Mouse (Mus musculus): ENCODE results near the gene Gde1. TPM values are rescaled to one million over a fixed set of nuclear protein-coding genes. Genes with fewer than 3 reads are reported as not detected.

Gde1 gene
- polyA plus RNA-seq, 1 experiment from 2014 or later: 118 TPM

DNA sequence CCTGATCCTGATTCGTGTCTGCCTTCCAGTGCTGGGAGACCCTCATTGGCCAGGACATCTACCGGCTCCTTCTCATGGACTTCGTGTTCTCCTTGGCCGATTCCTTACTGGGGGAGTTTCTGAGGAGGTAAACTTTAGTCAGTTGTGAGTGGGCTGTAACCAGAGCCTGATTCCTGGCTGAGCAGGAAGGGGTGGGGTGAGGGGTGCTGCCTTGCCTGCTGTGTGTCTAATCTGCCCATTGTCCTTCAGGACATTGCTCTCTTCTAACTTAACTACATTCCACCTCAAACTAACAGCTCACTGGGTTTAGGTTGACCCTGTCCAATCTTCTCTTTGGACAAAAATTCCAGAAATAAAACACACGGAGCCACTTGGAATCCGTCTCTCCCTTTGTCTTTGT, 48.8 kb downstream of the Gde1 start:
- DNase-seq (ENCODE audit: low spot score): no peak
- 31% methylated on average over 6 of the region's 6 CpGs for WGBS
- H3K27me3 ChIP-seq (ENCODE audit: control insufficient read depth, insufficient read depth, low read length): no peaks in the 10 kb centered on the region
- no peaks in the 10 kb centered on the region for H3K36me3 ChIP-seq (ENCODE audit: control insufficient read depth, insufficient read depth, low read length)
- H3K4me1 ChIP-seq (replicated peaks; ENCODE audit: control insufficient read depth, insufficient read depth, low read length): no peaks in the 10 kb centered on the region
- H3K9me3 ChIP-seq (ENCODE audit: control insufficient read depth, low read length): no peaks in the 10 kb centered on the region
- no peak overlapping the region for H3K4me2 ChIP-seq (replicated peaks; ENCODE audit: low read depth, low read length)
- ATAC-seq (ENCODE audit: low FRiP score): no peak
- no peak overlapping the region for H3K4me3 ChIP-seq (ENCODE audit: low read depth, low read length)
- no peak overlapping the region for H3K27ac ChIP-seq (ENCODE audit: low read depth, low read length)
- no peak overlapping the region for H3K9ac ChIP-seq (ENCODE audit: low read depth, low read length)

DNA sequence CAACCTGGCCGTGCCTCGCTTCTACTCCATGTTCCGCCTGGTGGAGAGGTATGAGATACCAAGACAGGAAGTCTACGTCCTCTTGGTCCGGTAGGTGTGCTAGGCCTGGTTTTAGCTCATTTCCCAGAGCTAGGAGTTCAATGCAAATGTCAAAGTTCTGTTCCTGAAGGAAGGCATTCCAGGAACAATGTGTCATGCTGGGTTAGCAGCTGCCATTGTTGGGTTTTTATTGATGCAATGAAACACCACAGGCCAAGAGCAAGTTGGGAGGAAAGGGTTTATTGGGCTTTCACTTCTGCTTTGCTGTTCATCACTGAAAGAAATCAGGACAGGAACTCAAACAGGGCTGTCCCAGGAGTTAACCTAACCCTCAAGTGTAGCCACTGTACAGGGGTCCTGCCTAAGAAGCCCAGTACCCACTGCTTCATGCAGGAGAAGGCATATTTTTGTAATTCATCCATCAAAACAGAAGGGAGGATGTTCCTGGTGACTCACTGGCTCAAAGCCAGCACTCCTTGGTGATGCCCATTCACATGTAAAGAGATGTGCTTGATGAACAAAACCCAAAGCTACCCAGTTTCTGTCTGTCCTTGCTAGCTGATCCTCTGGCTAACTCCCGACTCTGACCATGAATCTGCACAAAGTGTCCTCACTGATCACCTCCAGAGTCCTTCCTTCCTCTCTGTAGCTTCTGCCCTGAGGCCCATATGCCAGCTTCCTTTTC, 52.8 kb downstream of the Gde1 start:
- Histone ChIP-seq H3K9me3 (ENCODE audit: control insufficient read depth, low read length) (no peaks in the 10 kb centered on the region), H3K9ac (ENCODE audit: low read depth, low read length) (no peak overlapping the region), H3K36me3 (ENCODE audit: control insufficient read depth, insufficient read depth, low read length) (no peaks in the 10 kb centered on the region), H3K4me1 (replicated peaks; ENCODE audit: control insufficient read depth, insufficient read depth, low read length) (no peaks in the 10 kb centered on the region), H3K4me2 (replicated peaks; ENCODE audit: low read depth, low read length) (no peak overlapping the region), H3K27me3 (ENCODE audit: control insufficient read depth, insufficient read depth, low read length) (no peaks in the 10 kb centered on the region), H3K4me3 (ENCODE audit: low read depth, low read length) (no peak overlapping the region), H3K27ac (ENCODE audit: low read depth, low read length) (no peak overlapping the region)
- 88% methylated on average over 6 of the region's 6 CpGs for WGBS
- ATAC-seq (ENCODE audit: low FRiP score) (no peak), DNase-seq (ENCODE audit: low spot score) (no peak)

DNA sequence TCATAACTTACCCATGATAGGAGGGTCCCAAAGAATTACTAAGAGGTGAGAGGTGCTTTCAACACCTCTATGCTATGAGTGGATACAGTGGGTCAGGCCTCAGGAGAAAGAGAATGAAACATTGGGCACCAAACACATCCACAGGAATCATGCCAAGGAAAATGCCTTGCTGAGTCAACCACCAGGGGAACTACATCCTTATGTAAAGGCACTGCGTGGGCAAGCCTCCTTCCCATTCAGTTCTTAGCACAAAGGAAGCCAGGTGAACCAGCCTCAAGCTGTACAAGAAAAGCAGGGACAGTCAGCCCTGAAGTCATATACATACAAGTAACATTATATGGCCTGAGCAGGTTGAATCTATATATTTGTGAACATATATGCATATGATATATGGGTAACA, 54.7 kb downstream of the Gde1 start:
- Histone ChIP-seq H3K27ac (ENCODE audit: low read depth, low read length) (no peak overlapping the region), H3K4me2 (replicated peaks; ENCODE audit: low read depth, low read length) (no peak overlapping the region), H3K9me3 (ENCODE audit: control insufficient read depth, low read length) (no peaks in the 10 kb centered on the region), H3K36me3 (ENCODE audit: control insufficient read depth, insufficient read depth, low read length) (no peaks in the 10 kb centered on the region), H3K27me3 (ENCODE audit: control insufficient read depth, insufficient read depth, low read length) (no peaks in the 10 kb centered on the region), H3K9ac (ENCODE audit: low read depth, low read length) (no peak overlapping the region), H3K4me3 (ENCODE audit: low read depth, low read length) (no peak overlapping the region), H3K4me1 (replicated peaks; ENCODE audit: control insufficient read depth, insufficient read depth, low read length) (no peaks in the 10 kb centered on the region)
- DNase-seq (ENCODE audit: low spot score): no peak
- 81% methylated on average over 1 of the region's 1 CpGs for WGBS
- no peak for ATAC-seq (ENCODE audit: low FRiP score)

DNA sequence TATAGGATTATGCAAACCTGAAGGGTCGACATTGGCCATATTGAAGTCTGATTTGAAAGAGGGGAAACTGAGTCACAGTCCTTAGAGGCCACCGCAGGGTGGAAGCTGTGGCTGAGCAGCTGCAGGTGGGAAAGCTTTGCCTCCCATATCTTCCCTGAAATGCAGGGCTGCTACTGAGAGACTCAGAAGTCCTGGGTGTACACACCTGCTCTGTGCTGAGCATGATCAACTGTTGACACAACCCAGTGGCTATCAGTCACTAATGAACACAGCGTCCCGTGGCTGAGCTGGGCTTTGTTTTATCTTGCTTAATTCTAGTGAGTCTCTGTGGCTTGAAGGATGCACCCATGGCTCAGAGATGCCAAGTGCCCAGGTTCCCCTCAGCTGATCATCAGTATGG, 55.5 kb downstream of the Gde1 start:
- WGBS: 89% methylated on average over 4 of the region's 4 CpGs
- Histone ChIP-seq H3K4me3 (ENCODE audit: low read depth, low read length) (no peak overlapping the region), H3K9me3 (ENCODE audit: control insufficient read depth, low read length) (no peaks in the 10 kb centered on the region), H3K36me3 (ENCODE audit: control insufficient read depth, insufficient read depth, low read length) (no peaks in the 10 kb centered on the region), H3K9ac (ENCODE audit: low read depth, low read length) (no peak overlapping the region), H3K27ac (ENCODE audit: low read depth, low read length) (no peak overlapping the region), H3K4me1 (replicated peaks; ENCODE audit: control insufficient read depth, insufficient read depth, low read length) (no peaks in the 10 kb centered on the region), H3K27me3 (ENCODE audit: control insufficient read depth, insufficient read depth, low read length) (no peaks in the 10 kb centered on the region), H3K4me2 (replicated peaks; ENCODE audit: low read depth, low read length) (no peak overlapping the region)
- DNase-seq (ENCODE audit: low spot score): no peak
- ATAC-seq (ENCODE audit: low FRiP score): no peak

DNA sequence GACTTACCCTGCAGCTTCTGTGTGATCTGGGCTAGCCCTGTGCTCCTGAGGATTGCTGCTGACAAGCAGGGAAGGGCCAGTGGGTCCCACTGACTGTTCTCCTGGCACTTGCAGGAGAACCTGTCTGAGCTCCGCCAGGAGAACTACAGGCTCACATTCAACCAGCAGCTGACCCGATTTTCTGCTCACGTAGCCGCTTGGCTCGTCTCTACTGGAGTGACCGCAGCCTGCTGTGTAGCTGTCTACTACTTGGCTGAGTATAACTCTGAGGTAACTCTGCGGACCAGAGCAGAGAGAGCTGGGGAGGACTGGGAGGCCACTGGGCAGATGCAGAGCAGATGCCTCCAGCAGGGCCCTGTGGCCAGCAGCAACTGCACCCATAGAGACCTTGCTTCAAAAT, 56.2 kb downstream of the Gde1 start:
- Histone ChIP-seq H3K9me3 (ENCODE audit: control insufficient read depth, low read length) (no peaks in the 10 kb centered on the region), H3K4me1 (replicated peaks; ENCODE audit: control insufficient read depth, insufficient read depth, low read length) (no peaks in the 10 kb centered on the region), H3K36me3 (ENCODE audit: control insufficient read depth, insufficient read depth, low read length) (no peaks in the 10 kb centered on the region), H3K4me3 (ENCODE audit: low read depth, low read length) (no peak overlapping the region), H3K27me3 (ENCODE audit: control insufficient read depth, insufficient read depth, low read length) (no peaks in the 10 kb centered on the region), H3K9ac (ENCODE audit: low read depth, low read length) (no peak overlapping the region), H3K27ac (ENCODE audit: low read depth, low read length) (no peak overlapping the region), H3K4me2 (replicated peaks; ENCODE audit: low read depth, low read length) (no peak overlapping the region)
- WGBS: 83% methylated on average over 7 of the region's 7 CpGs
- no peak for ATAC-seq (ENCODE audit: low FRiP score)
- DNase-seq (ENCODE audit: low spot score): no peak

DNA sequence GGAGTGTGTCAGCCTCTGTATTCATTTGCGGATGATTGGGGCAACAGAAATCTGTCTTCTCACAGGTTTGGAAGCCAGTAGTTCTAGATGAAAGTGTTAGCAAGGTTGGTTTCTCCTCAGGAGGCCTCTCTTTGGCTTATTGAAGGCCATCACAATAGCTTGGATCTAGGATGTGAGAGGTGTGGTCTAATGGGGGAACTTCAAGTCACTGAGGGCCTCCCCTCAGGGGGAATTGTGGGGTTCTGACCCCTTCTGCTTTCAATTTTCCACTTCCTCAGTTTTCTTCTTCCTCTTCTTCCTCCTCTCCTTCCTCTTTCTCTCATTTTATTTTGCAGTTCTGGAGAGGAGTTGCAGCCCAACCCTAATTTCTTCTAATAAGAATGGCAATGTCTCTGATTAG, 59.3 kb downstream of the Gde1 start:
- WGBS: 100% methylated on average over 1 of the region's 1 CpGs

More for the DNA sequence above, 59.3 kb downstream of the Gde1 start:
- ATAC-seq (ENCODE audit: low FRiP score) (no peak), DNase-seq (ENCODE audit: low spot score) (no peak)
- Histone ChIP-seq H3K27me3 (ENCODE audit: control insufficient read depth, insufficient read depth, low read length) (no peaks in the 10 kb centered on the region), H3K27ac (ENCODE audit: low read depth, low read length) (no peak overlapping the region), H3K9ac (ENCODE audit: low read depth, low read length) (no peak overlapping the region), H3K4me1 (replicated peaks; ENCODE audit: control insufficient read depth, insufficient read depth, low read length) (no peaks in the 10 kb centered on the region), H3K9me3 (ENCODE audit: control insufficient read depth, low read length) (no peaks in the 10 kb centered on the region), H3K4me2 (replicated peaks; ENCODE audit: low read depth, low read length) (no peak overlapping the region), H3K36me3 (ENCODE audit: control insufficient read depth, insufficient read depth, low read length) (no peaks in the 10 kb centered on the region), H3K4me3 (ENCODE audit: low read depth, low read length) (no peak overlapping the region)

Other genes with a start within 250 kb of the Gde1 start
- 0.92 and 1.4 TPM in 2 replicates for gene Itpripl2, start 213.8 kb downstream of the Gde1 start, polyA plus RNA-seq (2014; fragmentation: Nextera tagmentation; extraction: Ambion mirVana)
- gene Coq7, start 172.4 kb downstream of the Gde1 start, polyA plus RNA-seq (2014; fragmentation: Nextera tagmentation; extraction: Ambion mirVana): 103 and 115 TPM in 2 replicates
- 9.8 and 10.2 TPM in 2 replicates for gene Tmc7, start 121.0 kb downstream of the Gde1 start, polyA plus RNA-seq (2014; fragmentation: Nextera tagmentation; extraction: Ambion mirVana)
- gene Tmc5, start 108.5 kb downstream of the Gde1 start, polyA plus RNA-seq (2014; fragmentation: Nextera tagmentation; extraction: Ambion mirVana): 0.08 and 0.20 TPM in 2 replicates
- gene Ccp110, start 6.8 kb upstream of the Gde1 start, polyA plus RNA-seq (2014; fragmentation: Nextera tagmentation; extraction: Ambion mirVana): 23.7 and 24.5 TPM in 2 replicates
- 74.4 and 83.3 TPM in 2 replicates for gene Vps35l, start 34.4 kb upstream of the Gde1 start, polyA plus RNA-seq (2014; fragmentation: Nextera tagmentation; extraction: Ambion mirVana)
- 4.0 and 4.3 TPM in 2 replicates for gene Iqck, start 150.0 kb upstream of the Gde1 start, polyA plus RNA-seq (2014; fragmentation: Nextera tagmentation; extraction: Ambion mirVana)
- gene Knop1, start 150.5 kb upstream of the Gde1 start, polyA plus RNA-seq (2014; fragmentation: Nextera tagmentation; extraction: Ambion mirVana): 108 and 112 TPM in 2 replicates